Mouse (Mus musculus) megakaryocyte, embryonic 14.5 days (primary cell): ENCODE measurements at regions not wholly inside any gene's neighbourhood (a gene's known extent, or its start where the extent isn't known, plus 50 kb on each side); places are given as distances from the start of the nearest gene placed in this dataset.

Experiments used
- FLI1 ChIP-seq: IDR thresholded peaks from 2 replicates; pipeline ENCODE4 v1.6.1; 2012; ENCODE audit warnings: low read length, inconsistent platforms, mixed read lengths
- GATA1 ChIP-seq: IDR thresholded peaks from 3 replicates; pipeline ENCODE4 v1.6.1; 2012; ENCODE audit warnings: mixed read lengths, low read length, inconsistent platforms, borderline replicate concordance

GRCm38 (mm10) chr4:99354241-99354640 is 58.5 kb downstream of the Gm12689 start:
- TF ChIP-seq FLI1 (no peak), GATA1 (no peak)
